Mouse (Mus musculus) megakaryocyte, adult 5-6 weeks (primary cell): ENCODE measurements around the gene Msrb1. TPM values are rescaled to one million over a fixed set of nuclear protein-coding genes. Genes with fewer than 3 reads are reported as not detected.

Experiments used
- total RNA-seq, 2 experiments: library from RNA; stranded (forward) in 1 of 2; stranded (reverse) in 1 of 2; fragments of 153-499, 151-499 nt in 1 of 2; fragments of 221-1000, 200-1000 nt in 1 of 2; gene quantifications; 2 replicates each; pipeline versions ENCODE4 v1.2.3 to v1.2.4; 2015 to 2017

Msrb1 gene
- total RNA-seq, 2 experiments from 2014 or later: 540 to 1,003 TPM

Other genes starting within 250 kb of the Msrb1 start
- not detected in 2 replicates for gene Caskin1, start 248.0 kb upstream of the Msrb1 start, total RNA-seq (2015)
- not detected in 2 replicates for gene Caskin1, start 248.0 kb upstream of the Msrb1 start, total RNA-seq (2017)
- 46.4 and 48.1 TPM in 2 replicates for gene Traf7, start 208.7 kb upstream of the Msrb1 start, total RNA-seq (2015)
- 81.3 and 82.8 TPM in 2 replicates for gene Traf7, start 208.7 kb upstream of the Msrb1 start, total RNA-seq (2017)
- 0.42 and 0.57 TPM in 2 replicates for gene Rab26, start 202.4 kb upstream of the Msrb1 start, total RNA-seq (2015)
- 0.95 and 1.1 TPM in 2 replicates for gene Rab26, start 202.4 kb upstream of the Msrb1 start, total RNA-seq (2017)
- gene Pkd1, start 186.8 kb upstream of the Msrb1 start, total RNA-seq (2015): 7.8 and 10.8 TPM in 2 replicates
- 13.1 and 19.9 TPM in 2 replicates for gene Pkd1, start 186.8 kb upstream of the Msrb1 start, total RNA-seq (2017)
- gene Tsc2, start 104.0 kb upstream of the Msrb1 start, total RNA-seq (2015): 60.9 and 78.2 TPM in 2 replicates
- gene Tsc2, start 104.0 kb upstream of the Msrb1 start, total RNA-seq (2017): 25.5 and 32.4 TPM in 2 replicates
- gene Nthl1, start 104.0 kb upstream of the Msrb1 start, total RNA-seq (2015): 0.50 and 2.1 TPM in 2 replicates
- 3.4 and 4.7 TPM in 2 replicates for gene Nthl1, start 104.0 kb upstream of the Msrb1 start, total RNA-seq (2017)
- 0.30 and 1.4 TPM in 2 replicates for gene Slc9a3r2, start 86.3 kb upstream of the Msrb1 start, total RNA-seq (2015)
- gene Slc9a3r2, start 86.3 kb upstream of the Msrb1 start, total RNA-seq (2017): 1.1 and 1.5 TPM in 2 replicates
- not detected in 2 replicates for gene Npw, start 78.2 kb upstream of the Msrb1 start, total RNA-seq (2015)
- gene Npw, start 78.2 kb upstream of the Msrb1 start, total RNA-seq (2017): not detected in 2 replicates
- 18.1 and 19.2 TPM in 2 replicates for gene Zfp598, start 67.0 kb upstream of the Msrb1 start, total RNA-seq (2015)
- 12.7 and 17.8 TPM in 2 replicates for gene Zfp598, start 67.0 kb upstream of the Msrb1 start, total RNA-seq (2017)
- gene Syngr3, start 46.7 kb upstream of the Msrb1 start, total RNA-seq (2015): not detected in 2 replicates
- gene Syngr3, start 46.7 kb upstream of the Msrb1 start, total RNA-seq (2017): not detected in 2 replicates
- 18.1 and 21.8 TPM in 2 replicates for gene Gfer, start 40.5 kb upstream of the Msrb1 start, total RNA-seq (2015)
- 31.6 and 36.2 TPM in 2 replicates for gene Gfer, start 40.5 kb upstream of the Msrb1 start, total RNA-seq (2017)
- 1.5 and 1.7 TPM in 2 replicates for gene Noxo1, start 40.4 kb upstream of the Msrb1 start, total RNA-seq (2015)
- 0.62 and 1.9 TPM in 2 replicates for gene Noxo1, start 40.4 kb upstream of the Msrb1 start, total RNA-seq (2017)
- 9.1 and 10.3 TPM in 2 replicates for gene Tbl3, start 29.0 kb upstream of the Msrb1 start, total RNA-seq (2015)
- 15.6 and 21.3 TPM in 2 replicates for gene Tbl3, start 29.0 kb upstream of the Msrb1 start, total RNA-seq (2017)
- not detected in 2 replicates for gene Rnf151, start 18.6 kb upstream of the Msrb1 start, total RNA-seq (2015)
- gene Rnf151, start 18.6 kb upstream of the Msrb1 start, total RNA-seq (2017): not detected in 2 replicates
- 2,172 and 2,303 TPM in 2 replicates for gene Rps2, start 18.5 kb upstream of the Msrb1 start, total RNA-seq (2015)
- 591 and 664 TPM in 2 replicates for gene Rps2, start 18.5 kb upstream of the Msrb1 start, total RNA-seq (2017)
- gene Ndufb10, start 12.2 kb upstream of the Msrb1 start, total RNA-seq (2015): 186 and 217 TPM in 2 replicates
- 251 and 266 TPM in 2 replicates for gene Ndufb10, start 12.2 kb upstream of the Msrb1 start, total RNA-seq (2017)
- 0.45 and 0.52 TPM in 2 replicates for gene Rpl3l, start 8.8 kb upstream of the Msrb1 start, total RNA-seq (2015)
- gene Rpl3l, start 8.8 kb upstream of the Msrb1 start, total RNA-seq (2017): 0.15 and 1.5 TPM in 2 replicates
- gene Hs3st6, start 16.3 kb downstream of the Msrb1 start, total RNA-seq (2015): not detected in 2 replicates
- gene Hs3st6, start 16.3 kb downstream of the Msrb1 start, total RNA-seq (2017): not detected in 2 replicates
- gene Meiob, start 67.6 kb downstream of the Msrb1 start, total RNA-seq (2015): not detected in 2 replicates
- 0.33 TPM in 1 of 2 replicates, not detected in the other for gene Meiob, start 67.6 kb downstream of the Msrb1 start, total RNA-seq (2017)
- gene Hagh, start 103.5 kb downstream of the Msrb1 start, total RNA-seq (2015): 29.5 and 46.1 TPM in 2 replicates
- 22.8 and 25.0 TPM in 2 replicates for gene Hagh, start 103.5 kb downstream of the Msrb1 start, total RNA-seq (2017)
- 3.7 and 4.0 TPM in 2 replicates for gene Fahd1, start 113.7 kb downstream of the Msrb1 start, total RNA-seq (2015)
- gene Fahd1, start 113.7 kb downstream of the Msrb1 start, total RNA-seq (2017): 8.4 and 13.0 TPM in 2 replicates
- gene Igfals, start 129.4 kb downstream of the Msrb1 start, total RNA-seq (2015): not detected in 2 replicates
- not detected in 2 replicates for gene Igfals, start 129.4 kb downstream of the Msrb1 start, total RNA-seq (2017)
- 74.4 and 76.3 TPM in 2 replicates for gene Nubp2, start 149.7 kb downstream of the Msrb1 start, total RNA-seq (2015)
- 39.8 and 43.2 TPM in 2 replicates for gene Nubp2, start 149.7 kb downstream of the Msrb1 start, total RNA-seq (2017)
- 17.1 and 19.8 TPM in 2 replicates for gene Spsb3, start 150.0 kb downstream of the Msrb1 start, total RNA-seq (2015)
- 11.1 and 11.9 TPM in 2 replicates for gene Spsb3, start 150.0 kb downstream of the Msrb1 start, total RNA-seq (2017)
- gene Eme2, start 158.4 kb downstream of the Msrb1 start, total RNA-seq (2015): 2.2 and 5.8 TPM in 2 replicates
- 13.5 and 17.4 TPM in 2 replicates for gene Eme2, start 158.4 kb downstream of the Msrb1 start, total RNA-seq (2017)
- gene Mrps34, start 158.5 kb downstream of the Msrb1 start, total RNA-seq (2015): 30.0 and 30.1 TPM in 2 replicates
- gene Mrps34, start 158.5 kb downstream of the Msrb1 start, total RNA-seq (2017): 12.9 and 18.9 TPM in 2 replicates
- 27.2 and 28.2 TPM in 2 replicates for gene Nme3, start 159.9 kb downstream of the Msrb1 start, total RNA-seq (2015)
- 40.9 and 45.5 TPM in 2 replicates for gene Nme3, start 159.9 kb downstream of the Msrb1 start, total RNA-seq (2017)
- 17.3 and 17.6 TPM in 2 replicates for gene Mapk8ip3, start 200.3 kb downstream of the Msrb1 start, total RNA-seq (2015)
- 20.1 and 36.1 TPM in 2 replicates for gene Mapk8ip3, start 200.3 kb downstream of the Msrb1 start, total RNA-seq (2017)
- gene Jpt2, start 224.0 kb downstream of the Msrb1 start, total RNA-seq (2015): 60.9 and 63.8 TPM in 2 replicates
- gene Jpt2, start 224.0 kb downstream of the Msrb1 start, total RNA-seq (2017): 54.0 and 55.0 TPM in 2 replicates